Mouse (Mus musculus) layer of hippocampus, postnatal 10 days (tissue): ENCODE data around the gene Stk32c. TPM values are rescaled to one million over a fixed set of nuclear protein-coding genes. Genes with fewer than 3 reads are reported as not detected.

Experiments used
- DNase-seq, 2 experiments: peaks; one replicate each; pipeline ENCODE4 v3.0.0; 2021; ENCODE audit warnings: low spot score in 2 of 2
- total RNA-seq, 2 experiments: library from RNA; stranded (reverse); gene quantifications; 2 replicates each; pipeline ENCODE4 v1.2.3; 2021

The Stk32c gene
- total RNA-seq, 2 experiments from 2014 or later: 57.8 to 65.0 TPM

DNA sequence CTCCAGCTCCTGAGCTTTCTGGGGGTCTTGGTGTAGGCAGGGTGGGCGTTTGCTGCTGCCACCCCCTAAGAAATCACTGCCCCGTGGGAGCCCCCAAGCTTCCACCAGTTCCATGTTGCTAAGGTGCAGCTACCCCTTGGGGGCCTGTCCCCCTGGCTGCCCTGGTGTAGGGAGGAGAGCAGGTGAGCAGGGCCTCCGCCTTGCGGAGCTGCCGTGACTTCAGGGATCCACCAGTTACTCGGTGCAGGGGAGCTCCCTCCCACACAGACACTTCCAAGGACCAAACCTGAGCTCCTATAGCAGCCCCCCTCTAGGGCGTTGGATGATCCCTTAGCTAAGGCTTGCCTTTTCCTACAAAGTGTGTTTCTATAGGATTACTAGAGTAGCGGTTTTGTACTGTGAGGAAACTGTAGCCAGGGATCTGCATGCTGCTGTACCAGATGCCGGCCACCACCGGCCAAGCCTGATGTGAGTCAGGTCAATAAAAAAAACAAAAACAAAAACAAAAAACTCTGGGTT is 111.8 kb downstream of the Stk32c start:
- DNase-seq: no peak

DNA sequence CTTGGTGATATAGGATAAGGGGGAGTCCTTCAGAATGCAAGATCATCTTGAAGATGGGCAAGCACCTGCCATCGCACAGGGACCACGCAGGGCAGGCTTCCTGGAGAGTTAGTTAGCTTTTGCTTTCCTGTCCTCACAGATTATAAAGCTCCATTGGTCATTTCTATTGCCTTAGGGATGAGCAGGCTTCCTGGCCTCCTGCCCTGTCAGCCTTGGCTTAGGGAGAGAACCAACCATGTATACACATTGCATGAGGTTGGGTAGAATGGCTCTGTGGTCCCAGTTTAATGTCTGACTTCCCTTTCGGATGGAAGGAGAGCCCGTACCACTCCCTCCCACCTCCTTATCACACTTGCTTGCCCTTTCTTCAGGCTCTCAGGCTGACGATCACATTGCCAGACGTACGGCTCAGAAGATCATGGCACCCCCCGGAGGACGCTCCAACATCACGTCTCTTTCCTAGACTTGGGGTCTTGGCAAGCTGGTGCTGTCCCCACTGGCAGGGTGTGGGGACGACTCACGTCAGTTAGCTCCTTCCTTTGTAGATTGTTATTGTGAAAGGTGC is 112.5 kb downstream of the Stk32c start:
- DNase-seq: no peak

DNA sequence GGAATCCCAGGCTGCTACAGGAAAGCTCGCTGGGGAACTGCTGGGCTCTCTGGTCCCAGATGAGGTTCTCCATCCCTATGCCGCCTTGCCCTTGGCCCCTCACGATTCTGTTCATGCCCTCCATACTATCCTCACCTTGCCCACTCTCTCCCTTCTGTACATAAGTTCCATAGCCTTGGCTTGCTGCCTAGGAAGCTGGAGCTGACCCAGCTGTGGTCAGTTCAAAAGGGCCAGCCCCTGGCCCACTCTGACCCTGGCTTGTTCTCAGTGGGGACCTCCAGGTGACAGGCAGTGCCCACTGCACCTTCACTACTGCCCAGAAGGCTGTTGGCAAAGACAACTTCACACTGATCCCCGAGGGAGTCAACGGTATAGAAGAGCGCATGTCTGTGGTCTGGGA is 116.7 kb downstream of the Stk32c start:
- DNase-seq: no peak

DNA sequence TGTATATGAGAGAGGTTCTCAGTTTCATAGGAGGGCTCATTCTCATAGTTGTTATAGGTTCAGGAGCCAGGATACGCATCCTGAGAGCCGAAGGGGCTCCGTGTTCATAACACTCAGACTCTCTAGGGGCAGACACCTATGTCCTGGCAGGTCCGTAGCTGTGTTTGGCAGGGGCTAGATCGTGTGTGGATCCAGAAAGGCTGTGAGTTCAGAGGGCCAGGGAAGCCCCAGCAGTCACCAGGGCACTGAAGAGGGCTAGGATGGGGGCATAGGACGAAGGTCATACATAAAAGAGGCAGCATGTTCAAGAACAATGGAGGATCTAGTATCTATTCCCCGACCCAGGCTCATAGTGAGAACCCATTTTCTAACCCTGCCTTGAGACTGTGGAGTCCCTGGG is 117.8 kb downstream of the Stk32c start:
- DNase-seq: no peak

DNA sequence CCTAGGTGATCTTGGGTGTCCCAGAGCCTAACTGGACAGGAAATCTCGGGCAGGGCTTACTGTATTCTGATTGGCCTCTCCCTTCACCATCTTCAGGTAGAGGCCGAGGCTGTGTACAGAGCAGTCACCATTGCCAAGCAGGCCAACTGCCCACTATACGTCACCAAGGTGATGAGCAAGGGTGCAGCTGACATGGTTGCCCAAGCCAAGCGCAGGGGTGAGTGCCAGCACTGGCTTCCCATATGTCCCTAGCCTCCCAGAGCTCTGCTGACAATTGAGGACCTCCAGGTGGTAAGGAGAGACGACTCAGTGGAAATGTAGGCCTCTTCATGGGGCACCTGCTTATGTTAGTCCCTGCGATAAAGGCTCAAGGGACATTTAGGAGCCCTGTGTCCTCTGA is 118.3 kb downstream of the Stk32c start:
- no peak for DNase-seq

DNA sequence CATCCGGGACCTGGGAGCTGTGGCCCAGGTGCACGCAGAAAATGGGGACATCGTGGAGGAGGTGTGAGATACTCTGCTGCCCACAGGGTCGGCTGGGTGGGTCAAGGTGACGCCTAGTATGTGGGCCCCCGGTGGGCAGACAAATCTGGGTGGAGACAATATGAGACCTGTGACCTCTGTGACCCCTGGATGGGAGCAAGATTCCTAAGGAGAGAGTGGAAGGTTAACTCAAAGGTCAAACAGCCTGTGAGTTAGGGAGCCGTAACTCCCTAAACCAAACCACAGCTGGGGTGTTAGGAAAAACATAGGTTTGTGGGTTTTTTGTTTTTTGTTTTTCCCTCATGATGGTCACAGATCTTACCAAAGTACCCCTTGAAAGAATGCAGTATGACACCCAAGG is 119.3 kb downstream of the Stk32c start:
- no peak for DNase-seq

DNA sequence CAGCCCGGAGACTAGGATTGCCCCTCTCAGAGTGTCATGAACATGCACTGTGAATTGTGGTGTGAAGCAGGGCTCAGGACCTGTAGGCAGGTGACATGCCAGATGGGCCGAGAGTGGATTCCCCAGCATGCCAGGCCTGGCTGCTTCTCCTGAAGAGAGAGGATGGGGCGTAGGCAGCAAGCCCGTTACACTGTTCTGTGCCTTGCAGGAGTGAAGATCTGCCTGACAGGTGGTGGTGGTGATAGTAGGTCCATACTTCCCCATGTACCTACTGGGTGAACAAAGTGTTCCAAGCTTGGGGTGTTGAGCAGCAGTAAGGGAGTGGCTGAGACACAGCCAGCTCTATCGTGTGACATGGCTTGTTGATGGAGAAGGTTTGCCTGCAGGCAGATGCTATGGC is 120.0 kb downstream of the Stk32c start:
- peak in 1 of 2 experiments; percentile 44 for DNase-seq

DNA sequence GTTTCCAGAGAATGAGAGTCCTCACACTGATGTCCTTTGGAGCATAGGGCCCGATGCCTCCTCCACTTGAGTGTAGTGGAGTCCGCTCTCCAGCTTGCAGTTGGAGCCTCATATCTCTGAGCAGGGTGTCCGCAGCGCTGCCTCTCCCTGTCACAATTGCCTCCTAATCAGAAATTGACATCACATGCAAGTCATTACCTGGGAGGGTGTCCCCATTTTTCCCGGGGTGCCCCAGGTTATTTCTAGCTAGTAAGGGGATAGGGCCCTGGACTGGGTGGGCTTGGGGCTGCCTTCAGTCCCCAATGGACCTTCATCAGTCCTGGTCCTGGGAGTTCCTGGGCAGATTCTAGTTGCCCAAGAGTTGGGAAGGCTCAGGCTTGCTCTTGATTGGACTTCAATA is 120.4 kb downstream of the Stk32c start:
- no peak for DNase-seq

DNA sequence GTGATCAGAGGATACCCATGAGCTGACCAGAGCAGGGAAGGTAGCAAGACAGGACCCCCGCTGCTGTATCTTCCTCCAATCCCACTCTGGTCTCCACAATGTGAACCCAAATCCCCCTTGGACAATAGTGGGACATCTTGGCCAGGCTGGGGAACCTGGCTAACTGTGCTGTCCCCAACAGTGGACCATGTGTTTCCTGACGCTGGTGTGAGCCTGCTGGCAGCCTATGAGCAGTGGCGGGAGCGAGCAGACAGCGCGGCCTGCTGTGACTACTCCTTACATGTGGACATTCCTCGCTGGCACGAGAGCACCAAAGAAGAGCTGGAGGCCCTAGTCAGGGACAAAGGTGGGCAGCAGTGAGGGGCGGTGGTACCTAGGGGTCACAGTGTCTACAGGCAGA is 121.4 kb downstream of the Stk32c start:
- no peak for DNase-seq

DNA sequence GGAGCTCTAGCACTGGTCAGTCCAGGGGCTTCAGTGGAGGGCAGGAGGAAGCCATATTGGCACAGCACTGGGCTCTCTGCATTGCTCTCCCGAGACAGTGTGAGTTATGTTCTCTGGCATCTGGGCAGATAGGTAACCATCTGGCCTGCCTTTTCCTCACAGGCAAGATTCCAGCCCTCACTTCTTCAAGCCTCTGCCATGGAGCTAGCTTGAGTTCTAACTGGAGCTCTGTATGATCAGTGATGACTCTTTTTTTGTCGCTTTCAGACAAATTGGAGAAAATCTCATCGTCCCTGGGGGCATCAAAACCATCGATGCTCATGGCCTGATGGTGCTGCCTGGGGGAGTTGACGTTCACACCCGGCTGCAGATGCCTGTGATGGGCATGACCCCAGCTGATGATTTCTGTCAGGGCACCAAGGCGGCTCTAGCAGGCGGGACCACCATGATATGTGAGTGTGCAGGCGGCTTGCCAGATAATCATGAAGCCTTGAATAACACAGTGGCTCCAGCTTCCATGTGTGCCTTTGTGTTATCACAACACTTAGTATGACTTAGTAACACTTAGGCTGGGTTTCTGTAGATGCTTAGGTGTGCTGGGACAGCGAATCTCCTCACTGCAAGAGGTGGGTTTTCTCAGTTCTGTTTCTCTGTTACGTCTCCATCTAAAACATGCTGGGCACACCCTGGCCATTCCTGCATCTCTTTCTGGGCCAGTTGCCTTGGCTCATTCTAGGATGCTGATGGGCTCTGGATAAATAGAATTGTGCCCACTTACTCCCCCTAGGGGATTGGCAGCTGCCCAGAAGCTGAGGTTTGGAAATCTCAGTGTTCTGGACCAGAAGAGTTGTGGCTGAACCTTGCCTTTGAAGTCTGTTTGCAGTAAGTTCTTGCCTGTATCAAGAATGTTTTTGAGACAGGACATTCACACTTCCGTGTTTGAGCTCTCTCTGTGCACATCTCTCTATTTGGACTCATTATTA is 122.9 kb downstream of the Stk32c start:
- peak; percentile 77 to 84 for DNase-seq

DNA sequence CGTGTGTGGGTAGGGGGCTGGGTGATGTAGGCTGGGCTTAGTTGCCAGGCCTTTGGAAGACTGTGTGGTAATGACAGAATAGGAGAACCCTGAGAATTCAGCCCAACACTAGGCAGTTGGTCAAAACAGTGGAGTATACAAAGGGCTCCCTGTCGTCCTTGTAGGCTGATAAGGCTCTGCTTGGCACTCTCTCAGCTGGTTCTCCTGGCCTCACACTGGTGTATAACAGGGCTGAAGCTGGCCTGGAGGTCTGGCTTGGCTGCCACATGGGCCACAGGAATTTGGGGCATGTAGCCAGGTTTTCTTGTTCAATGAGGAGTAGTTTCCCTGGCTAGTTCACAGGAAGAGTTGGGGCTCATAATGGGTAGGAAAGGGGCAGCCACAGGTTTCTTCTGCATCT is 125.3 kb downstream of the Stk32c start:
- DNase-seq: peak in 1 of 2 experiments; percentile 60

DNA sequence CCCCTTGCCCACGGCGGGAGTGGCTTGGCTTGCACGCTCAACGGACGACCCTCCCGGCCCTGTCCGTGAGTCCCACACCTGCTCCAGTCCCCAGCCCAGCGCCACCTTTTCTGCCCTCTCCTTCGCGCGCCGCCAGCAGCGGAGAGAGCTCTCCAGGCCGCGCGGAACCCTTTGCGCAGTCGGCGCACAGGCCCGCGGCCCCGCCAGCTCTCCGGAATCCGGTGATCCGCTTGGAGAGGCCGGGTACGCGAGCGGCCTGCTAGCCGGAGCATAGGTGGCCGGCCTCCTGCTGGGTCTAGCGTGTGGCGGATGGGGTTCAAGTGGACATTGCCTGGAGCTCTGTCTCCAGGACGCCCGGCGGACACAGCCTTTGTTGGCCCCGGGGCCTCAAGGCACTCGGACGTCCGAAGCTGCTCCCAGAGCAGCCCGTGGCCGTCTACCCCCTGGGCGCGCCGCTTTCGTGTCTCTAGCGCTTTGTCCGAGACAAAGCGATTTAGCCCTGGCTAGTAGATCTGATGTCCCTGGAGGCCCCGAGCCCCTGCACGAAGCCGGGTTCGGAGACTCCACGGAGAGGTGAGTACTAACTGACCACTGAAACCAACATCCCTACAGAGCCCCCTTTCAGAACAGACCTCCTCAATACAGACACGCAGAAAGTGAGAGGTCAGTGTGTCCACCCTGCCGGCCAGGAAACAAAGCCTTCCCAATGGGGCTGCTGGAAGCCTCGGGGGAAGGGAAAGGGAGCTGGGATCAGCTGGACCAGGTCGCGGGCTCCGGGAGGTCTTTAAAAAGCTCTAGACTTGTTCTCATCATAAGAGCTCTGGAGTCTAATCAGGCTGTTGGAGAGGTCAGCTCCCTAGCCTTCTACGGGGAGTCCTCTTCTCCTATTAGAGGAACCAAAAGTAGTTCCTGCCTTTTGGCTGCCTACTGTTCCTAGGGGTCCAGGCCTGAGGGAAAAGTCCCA is 126.6 kb downstream of the Stk32c start:
- DNase-seq: no peak

DNA sequence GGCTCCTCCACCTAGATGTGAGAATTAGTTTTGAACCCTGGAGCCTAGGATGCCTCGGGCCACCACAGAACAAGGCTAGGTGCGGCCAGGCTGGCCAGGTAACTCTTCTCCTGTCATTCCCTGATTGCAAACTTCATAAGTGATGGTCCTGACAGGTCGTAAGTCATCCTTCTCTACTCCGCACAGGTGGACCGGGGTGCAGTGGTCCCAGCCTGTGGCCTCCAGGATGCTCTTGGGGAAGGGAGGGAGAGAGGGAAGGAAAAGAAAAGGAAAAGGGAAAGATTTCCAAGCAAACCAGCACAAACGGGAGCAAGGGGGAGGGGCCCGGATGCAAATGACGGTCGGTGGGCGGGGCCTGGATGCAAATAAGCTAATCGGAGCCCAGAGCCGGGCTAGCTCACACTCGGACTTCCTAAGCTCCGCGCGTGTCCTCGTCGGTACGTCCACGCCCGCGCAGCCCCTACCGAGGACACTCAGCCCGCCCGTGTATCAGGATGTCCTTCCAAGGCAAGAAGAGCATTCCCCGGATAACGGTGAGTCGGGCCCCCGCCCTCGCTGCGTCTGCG is 127.4 kb downstream of the Stk32c start, which contains the start of gene Dpysl4:
TSS of gene Dpysl4 (plus strand) at position 373 of the 566 bp plus-strand sequence.
- DNase-seq: peak; percentile 87 to 89

DNA sequence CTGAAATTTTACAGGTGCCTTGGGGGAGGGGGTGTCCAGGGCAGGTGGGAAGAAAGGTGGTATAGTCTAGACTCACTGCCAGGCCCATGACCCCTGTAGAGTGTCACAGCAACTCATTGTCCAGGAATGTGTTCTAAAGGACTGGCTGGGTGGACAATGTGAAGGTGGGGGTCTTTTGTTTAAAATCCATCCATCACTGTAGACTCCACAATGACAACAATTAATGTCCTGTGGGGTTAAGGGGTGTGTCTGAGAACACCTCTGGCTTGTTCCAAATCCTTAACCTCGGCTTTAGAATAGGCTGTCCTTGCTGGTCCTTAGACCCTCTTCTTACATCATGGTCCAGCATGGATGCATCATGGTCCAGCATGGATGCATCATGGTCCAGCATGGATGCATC is 128.8 kb downstream of the Stk32c start:
- DNase-seq: no peak

DNA sequence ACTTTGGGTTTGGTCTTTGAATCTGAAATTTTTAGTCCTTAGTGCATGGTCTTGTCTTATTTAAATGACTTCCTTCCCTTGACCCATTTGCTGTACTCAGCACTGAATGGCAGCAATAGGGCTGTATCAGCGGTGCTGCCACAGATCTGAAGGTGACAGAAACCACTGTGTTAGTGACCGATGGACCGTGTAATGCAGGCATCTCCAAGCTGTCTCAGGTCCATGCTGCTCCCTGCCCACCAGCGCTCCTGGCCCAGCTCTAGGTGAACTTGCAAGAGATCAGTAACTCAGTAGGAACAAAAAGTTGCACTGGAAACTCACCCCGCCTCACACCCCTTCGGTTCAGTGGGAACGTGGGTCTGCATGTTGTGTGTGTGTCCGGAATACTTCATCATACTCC is 130.8 kb downstream of the Stk32c start:
- no peak for DNase-seq

DNA sequence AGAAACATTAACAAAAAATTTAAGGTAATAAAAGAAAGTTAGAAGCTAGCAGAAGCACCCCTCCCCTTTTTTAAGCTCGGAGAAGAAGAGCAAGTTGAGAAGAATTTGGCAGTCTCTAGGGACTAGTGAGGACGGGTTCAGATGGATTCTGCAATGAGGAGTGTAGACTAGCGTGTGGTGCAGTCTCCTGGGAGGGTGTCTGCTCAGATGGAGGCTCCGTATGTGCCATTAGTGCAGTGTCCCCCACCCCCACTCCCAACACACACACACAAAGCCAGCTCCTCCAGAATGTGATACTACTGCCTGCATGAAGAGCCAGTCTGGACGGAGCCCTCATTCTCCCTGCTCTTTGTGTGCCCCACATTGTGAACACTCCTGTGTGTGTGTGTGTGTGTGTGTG is 131.9 kb downstream of the Stk32c start:
- no peak for DNase-seq

DNA sequence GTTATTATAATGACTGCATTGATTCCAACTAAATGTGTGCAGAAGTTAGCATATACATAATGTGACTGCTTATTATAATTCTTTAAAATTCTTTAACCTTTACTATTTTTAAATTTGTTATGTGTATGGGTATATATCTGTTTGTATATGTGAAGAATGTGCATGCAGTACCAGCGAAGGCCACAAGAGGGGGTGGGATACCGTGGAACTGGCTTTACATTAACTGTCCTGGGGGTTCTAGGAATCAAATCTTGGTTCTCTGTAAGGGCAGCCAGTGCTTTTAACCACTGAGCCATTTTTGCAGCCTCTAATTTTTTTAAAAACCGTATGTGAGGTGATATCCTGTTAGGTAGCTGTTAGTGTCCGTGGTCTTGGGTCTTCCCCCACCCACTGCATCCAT is 132.4 kb downstream of the Stk32c start:
- DNase-seq: no peak

DNA sequence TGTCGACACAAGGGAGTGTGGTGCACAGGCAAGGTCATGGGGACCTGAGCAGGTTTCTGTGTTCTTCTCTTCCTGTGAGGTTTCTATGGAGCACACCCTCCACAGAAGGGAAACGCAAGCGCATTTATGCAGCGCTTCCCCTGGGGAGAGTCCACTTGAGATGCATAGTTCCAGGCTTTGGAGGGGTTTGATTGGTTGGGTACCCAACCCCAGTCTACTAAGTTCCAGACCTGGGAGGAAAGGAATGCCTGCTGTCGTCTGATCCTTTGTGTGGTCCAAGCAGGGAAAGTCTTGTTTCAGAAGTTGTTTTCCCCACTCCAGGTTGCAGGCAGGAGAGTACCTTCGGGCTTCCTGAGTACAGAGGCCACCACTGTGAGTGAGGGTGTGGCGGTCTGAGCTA is 134.0 kb downstream of the Stk32c start:
- no peak for DNase-seq

DNA sequence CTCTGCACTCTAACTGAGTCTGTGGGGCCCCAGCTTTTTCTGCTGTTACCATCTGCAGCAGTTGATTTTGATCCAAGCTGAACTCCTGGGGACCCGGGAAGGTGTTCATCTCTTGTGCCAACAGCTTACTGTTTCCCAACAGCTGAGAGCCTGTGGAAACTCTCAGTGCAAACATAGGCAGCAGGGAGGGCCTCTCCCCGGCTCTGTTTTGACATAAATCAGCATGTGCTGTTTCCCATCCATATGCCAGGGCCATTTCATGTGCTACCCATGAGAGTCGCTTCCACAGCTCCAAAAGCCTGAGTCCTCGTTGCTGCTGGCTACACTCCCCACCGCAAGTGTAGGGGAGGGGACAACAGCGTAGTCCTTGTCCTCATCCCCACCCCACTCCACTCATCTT is 134.9 kb downstream of the Stk32c start:
- DNase-seq: no peak

DNA sequence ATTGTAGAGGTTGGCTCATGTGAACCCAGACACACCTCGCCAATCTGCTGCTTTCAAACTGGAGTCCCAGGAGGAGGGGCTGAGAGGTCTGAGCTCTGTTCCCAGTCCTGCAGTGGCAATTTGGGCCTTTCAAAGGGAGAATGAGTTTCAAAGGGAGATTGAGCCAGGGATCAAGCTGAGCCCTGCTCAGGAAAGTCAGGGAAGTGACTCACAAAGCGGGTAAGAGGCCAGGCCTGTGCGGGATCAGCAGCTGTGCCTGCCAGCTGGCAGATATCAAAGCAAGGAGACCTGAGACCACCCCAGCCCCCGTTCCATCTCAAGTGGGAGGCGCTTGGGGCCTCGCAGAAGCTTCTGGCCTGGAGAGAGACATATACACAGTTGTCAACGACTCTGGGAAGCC is 135.8 kb downstream of the Stk32c start:
- DNase-seq: no peak
